Mouse (Mus musculus): Measurements from ENCODE around the gene Ift52.

GRCm38 (mm10) chr2:163074006-163074405, 56.9 kb downstream of the Ift52 start:
- no peak for TF ChIP-seq EP300 (IDR thresholded peaks at IDR 0.05; ENCODE audit: insufficient read depth, low read depth, low read length)
- no peak for TF ChIP-seq POLR2A (IDR thresholded peaks at IDR 0.05; ENCODE audit: insufficient read depth, low read depth, low read length)

Data from heart, adult 2 months (tissue).